Mouse (Mus musculus) liver, embryonic 16.5 days (tissue): Measurements from ENCODE around the gene Lgi4. TPM values are rescaled to one million over a fixed set of nuclear protein-coding genes. Genes with fewer than 3 reads are reported as not detected.

ENCODE experiments used
- ATAC-seq: fragments of 200-750 bp; cut with Nextera tagmentation; 2 replicates; pipeline ENCODE4 v1.8.0; 2017; ENCODE audit warnings: low read depth, mild to moderate bottlenecking, moderate number of reproducible peaks, moderate library complexity
- H3K27ac ChIP-seq: fragments of 300-500 bp; sonication (generic); 2 replicates; pipeline ENCODE4 v1.5.1; 2014; ENCODE audit warnings: mild to moderate bottlenecking, low read length
- H3K27me3 ChIP-seq: fragments of 300-500 bp; sonication (generic); 2 replicates; pipeline ENCODE4 v1.6.1; 2014; ENCODE audit warnings: low read depth, low read length, mixed read lengths; ENCODE audit not compliant: control insufficient read depth, insufficient read depth
- H3K36me3 ChIP-seq: fragments of 300-500 bp; sonication (generic); 2 replicates; pipeline ENCODE4 v1.6.1; 2014; ENCODE audit warnings: mild to moderate bottlenecking; ENCODE audit not compliant: control insufficient read depth, insufficient read depth
- H3K4me1 ChIP-seq: fragments of 300-500 bp; sonication (generic); 2 replicates; pipeline ENCODE4 v1.6.1; 2014; ENCODE audit warnings: low read depth, low read length, mixed read lengths; ENCODE audit not compliant: control insufficient read depth
- H3K4me2 ChIP-seq: fragments of 300-500 bp; sonication (generic); 2 replicates; pipeline ENCODE4 v1.6.1; 2014; ENCODE audit warnings: low read depth, low read length, mixed read lengths
- H3K4me3 ChIP-seq: fragments of 300-500 bp; sonication (generic); 2 replicates; pipeline ENCODE4 v1.5.1; 2014; ENCODE audit warnings: low read depth, mild to moderate bottlenecking, low read length
- H3K9ac ChIP-seq: fragments of 300-500 bp; sonication (generic); 2 replicates; pipeline ENCODE4 v1.6.1; 2014; ENCODE audit warnings: low read depth, low read length
- H3K9me3 ChIP-seq: fragments of 300-500 bp; sonication (generic); replicated peaks from 2 replicates; pipeline ENCODE4 v1.6.1; 2016; ENCODE audit warnings: low read length; ENCODE audit not compliant: control insufficient read depth
- WGBS: fragments of 180-500 bp; shearing (Covaris S2); extraction: QIAGEN DNeasy Blood & Tissue Kit; methylation state at CpG from one replicate; pipeline ENCODE4 v1.1.7; 2014; ENCODE audit not compliant: insufficient replicate concordance; 5-methylcytosine and 5-hydroxymethylcytosine counted together
- polyA plus RNA-seq: library from polyadenylated mRNA; unstranded; fragments of >200 nt; fragmentation: Nextera tagmentation; extraction: Ambion mirVana; gene quantifications from 2 replicates; pipeline ENCODE4 v1.2.1, GENCODE M21; 2015

Gene Lgi4
- polyA plus RNA-seq, 1 experiment from 2014 or later = 0.02 TPM

DNA sequence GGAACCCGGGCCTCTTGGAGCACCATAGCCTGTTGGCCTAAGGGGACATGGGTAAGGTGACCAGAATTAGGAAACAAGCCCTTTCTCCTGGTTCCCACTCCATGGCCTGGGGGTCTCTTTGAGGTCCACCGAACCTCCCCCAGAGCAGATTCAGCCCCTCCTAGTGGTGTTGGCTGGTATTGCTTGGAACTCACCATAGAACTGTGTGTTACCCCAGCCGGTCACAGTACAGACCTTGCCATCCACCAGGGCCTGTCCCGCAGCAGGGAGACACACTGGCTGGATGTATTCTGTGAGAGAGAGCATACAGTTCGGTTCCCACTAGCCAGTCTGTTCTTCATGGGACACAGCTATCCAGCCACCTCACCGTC is 40.5 kb downstream of the Lgi4 start:
- Histone ChIP-seq H3K27me3 (no peaks in the 10 kb centered on the region), H3K36me3 (no peaks in the 10 kb centered on the region), H3K4me2 (no peak overlapping the region), H3K9me3 (no peaks in the 10 kb centered on the region), H3K4me3 (no peak overlapping the region), H3K9ac (no peak overlapping the region), H3K4me1 (no peaks in the 10 kb centered on the region), H3K27ac (no peak overlapping the region)
- 63% methylated on average over 6 of the region's 6 CpGs for WGBS
- ATAC-seq = no peak

DNA sequence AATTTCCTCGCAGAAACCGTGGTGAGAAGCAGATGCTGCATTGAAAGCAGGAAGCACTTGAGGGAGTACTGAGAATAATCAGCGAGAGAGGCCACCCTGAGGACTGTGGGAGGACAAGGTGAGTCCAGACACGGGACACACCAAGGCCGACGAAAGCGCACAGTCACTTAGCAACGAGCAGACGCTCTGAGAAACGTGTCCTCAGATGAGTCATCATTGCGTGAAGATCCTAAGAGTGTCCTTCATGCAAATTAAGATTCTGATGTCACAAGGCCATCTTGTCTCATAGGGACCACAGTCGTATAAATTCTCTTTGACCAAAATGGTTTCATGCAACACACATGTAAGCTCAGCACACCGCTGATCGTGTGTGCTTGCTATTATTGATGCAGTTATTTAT is 41.6 kb downstream of the Lgi4 start:
- Histone ChIP-seq H3K27ac (no peak overlapping the region), H3K9me3 (no peaks in the 10 kb centered on the region), H3K4me1 (no peaks in the 10 kb centered on the region), H3K9ac (no peak overlapping the region), H3K27me3 (no peaks in the 10 kb centered on the region), H3K4me3 (no peak overlapping the region), H3K4me2 (no peak overlapping the region), H3K36me3 (no peaks in the 10 kb centered on the region)
- 51% methylated on average over 14 of the region's 14 CpGs for WGBS
- no peak for ATAC-seq

DNA sequence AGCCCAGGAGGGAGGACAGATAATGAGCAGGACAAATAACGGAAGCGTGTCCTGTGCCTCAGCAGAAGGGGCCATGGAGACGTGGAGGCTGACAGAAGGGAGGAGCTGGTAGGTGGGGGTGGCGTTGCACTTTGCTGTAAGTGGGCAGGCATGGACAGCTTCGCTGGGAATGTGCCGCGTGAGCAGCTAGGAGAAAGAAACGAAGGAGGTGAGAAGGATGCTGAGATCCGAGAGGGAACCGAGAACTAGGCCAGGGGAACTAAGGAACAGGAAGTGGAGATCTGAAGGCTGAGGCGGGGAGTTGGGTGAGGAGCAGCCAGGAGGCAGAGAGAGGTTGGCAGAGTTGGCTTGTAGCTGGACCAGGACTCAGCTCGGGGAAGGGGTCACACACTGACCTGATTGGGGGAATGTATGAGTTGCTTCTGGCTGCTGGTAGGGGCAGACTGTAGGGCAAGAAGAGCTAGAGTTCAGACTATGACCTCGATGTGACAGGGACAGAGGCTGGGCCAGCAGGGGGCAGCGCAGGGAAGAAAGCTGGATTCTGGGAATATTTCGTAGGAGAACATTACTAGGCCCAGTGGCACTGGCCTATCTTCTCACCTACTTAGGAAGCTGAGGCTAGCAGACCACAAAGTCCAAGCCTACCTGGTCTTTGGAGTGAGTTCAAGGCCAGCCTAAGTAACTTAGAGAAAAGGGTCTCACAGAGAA is 46.1 kb downstream of the Lgi4 start:
- H3K27ac ChIP-seq = no peak overlapping the region
- H3K4me2 ChIP-seq = no peak overlapping the region
- H3K9ac ChIP-seq = no peak overlapping the region
- no peaks in the 10 kb centered on the region for H3K9me3 ChIP-seq
- no peaks in the 10 kb centered on the region; the same call in 1 of the 2 replicates for H3K4me1 ChIP-seq
- H3K27me3 ChIP-seq = no peaks in the 10 kb centered on the region
- no peak overlapping the region for H3K4me3 ChIP-seq
- no peaks in the 10 kb centered on the region for H3K36me3 ChIP-seq
- ATAC-seq = no peak
- 39% methylated on average over 15 of the region's 15 CpGs for WGBS

DNA sequence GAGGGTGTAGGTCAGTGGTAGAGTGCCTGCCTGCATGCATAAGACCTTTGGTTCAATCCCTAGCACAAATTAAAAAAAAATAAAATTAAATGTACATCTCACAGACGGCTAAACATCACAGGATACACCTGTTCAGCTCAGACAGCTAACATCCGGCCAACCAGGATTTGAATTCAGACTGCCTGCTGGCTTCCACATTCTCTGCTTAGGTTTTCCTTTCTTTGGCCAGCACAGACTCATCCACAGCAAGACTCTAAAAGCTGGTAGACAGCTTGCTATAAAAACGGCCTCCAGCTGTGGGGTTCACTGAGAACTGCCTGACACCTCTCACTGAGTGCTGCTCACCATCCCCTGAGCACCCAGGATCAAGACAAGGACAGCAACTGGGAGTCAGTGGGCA is 47.0 kb downstream of the Lgi4 start:
- no peak overlapping the region for H3K9ac ChIP-seq
- H3K4me2 ChIP-seq = no peak overlapping the region
- H3K4me3 ChIP-seq = no peak overlapping the region
- no peak for ATAC-seq
- WGBS = 30% methylated on average over 3 of the region's 3 CpGs
- no peaks in the 10 kb centered on the region for H3K27me3 ChIP-seq
- H3K4me1 ChIP-seq = peaks cover 6% of the 10 kb centered on the region
- no peaks in the 10 kb centered on the region for H3K9me3 ChIP-seq
- H3K36me3 ChIP-seq = no peaks in the 10 kb centered on the region
- H3K27ac ChIP-seq = no peak overlapping the region

DNA sequence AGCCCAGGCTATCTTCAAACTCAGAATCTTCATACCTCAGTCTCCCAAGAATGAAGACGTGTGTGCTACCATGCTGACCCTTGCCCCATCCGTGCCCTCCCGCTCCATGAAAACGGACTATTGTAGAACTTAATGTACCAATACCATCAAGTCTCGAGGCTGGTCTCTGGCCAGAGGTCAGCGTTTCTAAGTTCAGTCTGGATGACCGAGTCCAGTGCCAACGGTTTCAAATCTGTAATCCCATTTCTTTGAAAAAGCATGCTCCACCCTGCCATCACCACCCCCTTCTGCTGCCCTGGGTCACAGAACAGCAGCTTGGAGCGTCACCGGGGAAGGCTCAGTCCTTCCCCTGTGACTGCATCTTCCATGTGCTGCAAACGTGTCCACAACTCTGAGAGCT is 48.6 kb downstream of the Lgi4 start:
- 71% methylated on average over 11 of the region's 11 CpGs for WGBS
- no peak overlapping the region for H3K4me3 ChIP-seq
- no peaks in the 10 kb centered on the region for H3K27me3 ChIP-seq
- H3K9ac ChIP-seq = no peak overlapping the region
- H3K27ac ChIP-seq = no peak overlapping the region
- no peaks in the 10 kb centered on the region for H3K9me3 ChIP-seq
- peaks cover 9% of the 10 kb centered on the region for H3K4me1 ChIP-seq
- H3K4me2 ChIP-seq = no peak overlapping the region
- no peak for ATAC-seq
- no peaks in the 10 kb centered on the region for H3K36me3 ChIP-seq

DNA sequence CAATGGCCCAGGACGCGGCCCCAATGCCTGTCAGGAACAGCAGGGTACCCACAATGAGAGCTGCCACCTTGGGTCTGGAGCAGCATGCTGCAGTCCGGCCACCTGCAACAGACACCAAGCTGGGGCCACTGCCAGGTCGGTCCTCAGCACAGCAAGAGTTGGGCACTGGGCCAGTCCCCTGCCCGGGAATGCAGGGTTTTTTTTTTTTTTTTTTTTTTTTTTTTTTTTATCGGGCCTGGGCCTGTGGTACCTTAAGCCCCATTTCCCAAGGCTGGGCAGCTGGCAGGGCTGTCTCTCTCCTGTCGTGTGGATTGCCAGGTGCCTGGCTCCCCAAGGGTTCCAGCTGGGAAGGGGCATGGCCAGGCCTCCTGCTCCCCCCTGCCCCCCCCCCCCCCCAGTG is 49.9 kb downstream of the Lgi4 start:
- no peaks in the 10 kb centered on the region for H3K9me3 ChIP-seq
- H3K27ac ChIP-seq = no peak overlapping the region
- H3K4me3 ChIP-seq = no peak overlapping the region
- ATAC-seq = no peak
- peaks cover 9% of the 10 kb centered on the region for H3K4me1 ChIP-seq
- H3K4me2 ChIP-seq = no peak overlapping the region
- H3K9ac ChIP-seq = no peak overlapping the region
- WGBS = 39% methylated on average over 7 of the region's 7 CpGs
- no peaks in the 10 kb centered on the region for H3K27me3 ChIP-seq
- no peaks in the 10 kb centered on the region for H3K36me3 ChIP-seq

DNA sequence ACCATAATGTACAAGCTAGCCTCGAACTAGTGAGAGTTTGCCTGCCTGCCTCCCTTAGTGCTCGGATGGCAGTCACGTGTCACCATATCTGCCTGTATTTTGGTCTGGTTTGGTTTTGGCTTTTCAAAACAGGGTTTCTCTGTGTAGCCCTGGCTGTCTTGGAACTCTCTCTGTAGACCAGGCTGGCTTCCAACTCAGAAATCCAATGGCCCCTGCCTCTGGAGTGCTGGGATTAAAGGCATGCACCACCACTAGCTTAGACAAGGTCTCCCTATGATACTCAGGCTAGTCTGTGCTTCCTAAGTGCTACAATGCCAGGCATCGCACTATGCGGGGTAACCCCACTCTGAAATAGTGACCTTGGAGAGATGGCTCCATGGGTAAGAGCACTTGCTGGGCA is 50.7 kb downstream of the Lgi4 start:
- 66% methylated on average over 5 of the region's 5 CpGs for WGBS
- Histone ChIP-seq H3K4me1 (peaks cover 9% of the 10 kb centered on the region), H3K4me2 (no peak overlapping the region), H3K36me3 (no peaks in the 10 kb centered on the region), H3K9me3 (no peaks in the 10 kb centered on the region), H3K4me3 (no peak overlapping the region), H3K27ac (no peak overlapping the region), H3K27me3 (no peaks in the 10 kb centered on the region), H3K9ac (no peak overlapping the region)
- ATAC-seq = no peak

DNA sequence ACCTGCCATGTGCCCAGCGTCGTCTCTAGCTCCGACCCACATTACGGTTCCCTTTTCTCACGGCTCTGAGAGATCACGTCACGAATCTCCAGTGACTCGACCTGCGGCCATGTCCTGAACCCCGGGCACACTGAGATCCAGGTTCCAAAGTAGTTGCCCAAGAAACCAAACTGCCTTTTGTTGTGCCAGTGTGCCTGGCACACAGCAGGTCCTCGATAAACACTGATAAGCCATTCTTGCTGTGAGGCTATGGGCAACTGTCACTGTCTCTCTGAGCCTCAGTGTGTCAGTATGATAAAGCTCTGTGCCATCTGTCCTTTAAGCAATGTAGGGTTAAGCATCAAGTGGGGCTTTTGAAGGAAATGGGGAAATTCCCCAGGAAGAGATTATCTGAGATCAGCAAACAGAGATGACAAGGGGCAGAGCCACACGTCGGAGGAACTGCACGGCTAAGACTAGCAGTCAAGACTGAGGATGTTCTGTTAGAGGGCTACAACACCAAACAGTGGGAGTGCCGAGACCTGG is 51.8 kb downstream of the Lgi4 start:
- H3K4me1 ChIP-seq = peaks cover 12% of the 10 kb centered on the region
- H3K4me3 ChIP-seq = no peak overlapping the region
- H3K27me3 ChIP-seq = no peaks in the 10 kb centered on the region
- WGBS = 37% methylated on average over 15 of the region's 15 CpGs
- H3K36me3 ChIP-seq = no peaks in the 10 kb centered on the region
- no peaks in the 10 kb centered on the region for H3K9me3 ChIP-seq
- no peak overlapping the region for H3K9ac ChIP-seq
- no peak for ATAC-seq
- no peak overlapping the region for H3K4me2 ChIP-seq
- no peak overlapping the region for H3K27ac ChIP-seq

DNA sequence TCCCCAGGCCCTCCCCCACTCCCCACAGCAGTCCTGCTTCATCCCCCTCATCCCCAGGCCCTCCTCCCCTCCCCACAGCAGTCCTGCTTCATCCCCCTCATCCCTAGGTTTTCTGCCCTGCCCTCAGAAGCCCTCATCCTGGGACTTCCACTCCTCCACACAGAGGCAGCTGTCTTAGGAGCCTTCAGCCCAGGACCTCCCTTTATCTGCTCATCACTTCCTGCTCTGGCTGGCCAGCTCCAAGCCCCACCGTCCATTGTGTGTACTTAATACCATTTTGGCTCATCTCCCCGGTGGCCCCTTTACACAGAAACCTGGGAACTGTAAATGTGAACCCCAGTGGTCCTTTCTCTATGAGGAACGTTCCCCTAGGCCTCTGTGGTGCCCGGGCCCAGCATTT is 52.9 kb downstream of the Lgi4 start:
- no peak overlapping the region for H3K4me2 ChIP-seq
- no peak overlapping the region for H3K4me3 ChIP-seq
- H3K27ac ChIP-seq = no peak overlapping the region
- no peak for ATAC-seq
- no peaks in the 10 kb centered on the region for H3K36me3 ChIP-seq
- H3K9ac ChIP-seq = no peak overlapping the region
- H3K4me1 ChIP-seq = peaks cover 16% of the 10 kb centered on the region
- WGBS = 26% methylated on average over 4 of the region's 4 CpGs
- no peaks in the 10 kb centered on the region for H3K9me3 ChIP-seq
- no peaks in the 10 kb centered on the region for H3K27me3 ChIP-seq
